Mouse (Mus musculus) c-Kit-negative CD71-positive TER-119-positive erythroid progenitor cells, embryonic 14.5 days (primary cell): Measurements from ENCODE around the gene Ldb3.

Experiments
- DNase-seq: peaks from one replicate; pipeline ENCODE4 v3.0.0-alpha.2; 2013; ENCODE audit warnings: low read depth, low spot score

Gene Ldb3

DNA sequence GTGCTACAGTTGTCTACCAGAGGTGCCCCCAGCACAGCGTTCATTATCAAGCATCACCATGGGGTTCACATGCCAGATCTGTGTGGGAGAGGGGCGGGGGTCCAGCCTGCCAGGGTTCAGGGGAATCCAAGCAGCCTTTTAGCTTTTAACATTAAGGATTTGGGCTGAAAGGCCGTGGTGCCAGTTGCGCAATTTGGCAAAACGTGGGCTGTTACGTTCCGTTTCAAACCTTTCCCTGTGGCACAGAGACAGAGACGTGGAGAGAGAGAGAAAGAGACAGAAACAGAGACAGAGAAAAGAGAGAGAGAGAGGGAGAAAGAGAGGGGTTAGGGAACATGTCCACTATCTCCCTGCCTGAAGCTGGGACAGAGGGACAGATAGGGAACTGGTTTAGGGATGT, 26.8 kb downstream of the Ldb3 start:
- no peak for DNase-seq

DNA sequence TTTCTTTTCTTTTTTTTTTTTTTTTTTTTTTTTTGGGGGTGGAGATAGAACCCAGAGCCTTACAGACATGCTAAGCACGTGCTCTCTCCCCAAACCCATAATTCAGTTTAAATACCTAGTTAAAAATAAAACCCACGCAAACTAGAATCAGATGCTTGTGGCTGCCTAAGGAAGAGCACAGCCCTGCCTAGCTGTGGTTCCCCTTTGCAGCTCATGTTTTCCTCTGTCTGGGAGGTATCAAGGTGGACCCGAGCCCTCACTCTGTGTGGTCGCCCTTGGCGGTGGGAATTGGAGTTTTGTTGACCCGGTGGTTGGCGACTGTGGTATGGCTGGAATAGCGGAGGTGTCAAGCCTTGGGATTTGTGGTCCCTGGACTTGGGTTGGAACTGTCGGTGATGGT, 29.5 kb downstream of the Ldb3 start:
- no peak for DNase-seq

DNA sequence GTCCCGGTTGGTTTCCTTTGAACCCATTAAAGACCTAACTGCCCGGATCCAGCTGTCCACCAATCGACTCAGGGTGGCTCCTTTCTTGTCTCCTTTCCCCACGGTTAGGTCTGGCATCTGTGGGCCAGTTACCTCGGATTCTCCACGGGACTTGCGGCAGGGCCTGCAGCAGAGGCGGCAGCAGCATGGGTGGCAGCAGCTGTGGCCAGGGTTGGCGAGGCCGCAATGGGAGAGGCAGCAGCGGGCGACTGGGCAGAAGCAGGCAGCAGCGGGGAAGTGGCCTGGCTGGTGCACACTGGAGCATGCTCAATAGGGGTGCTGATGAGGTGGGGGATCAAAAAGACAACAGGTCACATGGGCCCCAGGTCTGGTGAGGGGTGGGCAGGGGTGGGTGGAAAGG, 33.3 kb downstream of the Ldb3 start:
- DNase-seq, result no peak

GRCm38 (mm10) chr14:34554047-34554446, 34.4 kb downstream of the Ldb3 start:
- no peak for DNase-seq

DNA sequence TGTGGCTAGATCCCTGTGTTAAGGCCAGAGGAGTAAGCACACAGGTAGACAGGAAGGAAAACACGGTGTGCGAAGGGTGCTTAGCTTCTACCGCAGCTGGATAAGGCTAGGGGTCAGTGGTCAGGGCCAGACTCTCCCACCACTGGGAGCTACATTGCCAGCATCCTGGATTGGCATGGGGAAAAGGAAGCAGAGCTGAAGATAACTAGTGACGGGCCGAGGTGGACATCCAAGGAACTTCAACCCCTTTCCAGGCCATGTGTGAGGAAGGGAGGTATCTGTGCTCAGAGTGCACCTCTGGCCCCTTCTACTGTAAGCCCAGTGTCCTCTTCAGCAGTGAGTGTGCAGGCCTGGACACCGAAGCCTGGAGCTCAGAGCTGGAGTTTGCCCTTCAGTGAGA, 35.0 kb downstream of the Ldb3 start:
- DNase-seq, result no peak

DNA sequence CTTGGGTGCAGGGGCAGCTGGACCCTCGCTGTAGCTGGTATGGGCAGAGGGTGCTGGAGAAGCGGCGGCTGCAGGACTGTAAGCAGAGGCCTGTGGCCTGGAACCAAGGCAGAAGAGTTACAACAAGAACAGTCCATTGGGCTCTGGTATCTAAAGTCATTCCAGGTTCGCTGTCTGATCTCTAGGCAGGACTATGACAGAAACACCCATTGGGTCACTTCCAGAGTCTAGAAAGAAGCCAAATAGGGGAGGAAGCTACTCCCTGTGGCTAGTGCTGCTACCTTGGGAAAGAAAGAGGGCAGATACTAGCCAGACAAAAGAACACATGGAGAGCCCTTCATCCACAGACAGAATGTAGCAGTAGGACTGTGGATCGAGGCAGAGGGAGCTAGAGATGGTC, 36.3 kb downstream of the Ldb3 start:
- no peak for DNase-seq

GRCm38 (mm10) chr14:34549004-34549671, 39.3 kb downstream of the Ldb3 start:
- peak; percentile 6 for DNase-seq

- DNase-seq, result no peak
Observed at GRCm38 (mm10) chr14:34548391-34549001, 40.0 kb downstream of the Ldb3 start.

GRCm38 (mm10) chr14:34544545-34544944, 43.9 kb downstream of the Ldb3 start:
- DNase-seq, result no peak

DNA sequence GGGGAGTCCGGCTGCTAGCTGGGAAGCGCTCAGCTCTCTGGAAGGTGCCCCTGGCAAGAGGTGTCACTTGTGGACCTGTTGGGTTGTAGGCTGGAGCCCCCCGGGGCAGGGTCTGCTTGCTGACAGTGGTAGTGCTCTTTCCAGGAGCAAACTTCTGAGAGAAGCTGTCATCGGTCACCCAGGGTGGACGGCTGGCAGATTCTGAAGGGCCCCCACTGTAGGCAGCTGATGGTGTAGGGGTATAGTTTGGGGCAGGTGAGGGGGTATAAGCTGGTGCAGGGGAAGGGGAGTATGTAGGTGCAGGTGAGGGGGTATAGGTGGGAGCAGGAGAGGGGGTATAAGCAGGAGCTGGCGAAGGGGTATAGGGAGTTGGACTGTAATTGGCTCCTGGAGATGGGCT, 44.5 kb downstream of the Ldb3 start:
- DNase-seq, result no peak

DNA sequence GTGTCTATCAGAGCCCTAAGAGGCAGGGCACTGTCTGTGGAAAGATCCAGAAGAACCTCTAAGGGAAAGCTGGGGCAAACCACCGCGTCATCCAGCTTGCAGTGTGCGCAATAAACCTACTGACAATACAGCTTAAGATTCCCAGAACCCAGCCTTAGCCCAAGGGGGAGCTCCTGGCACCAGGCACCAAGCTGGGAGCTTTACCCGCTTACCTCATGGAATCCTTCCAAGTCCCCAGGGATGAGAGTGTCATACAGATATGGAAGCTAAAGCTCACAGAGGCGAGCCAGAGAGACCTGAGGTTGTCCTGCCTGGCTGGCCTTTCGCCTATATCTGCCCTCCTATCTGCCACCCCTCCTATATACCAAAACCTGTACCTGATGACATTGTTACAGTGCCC, 44.9 kb downstream of the Ldb3 start:
- no peak for DNase-seq

GRCm38 (mm10) chr14:34541896-34542295, 46.6 kb downstream of the Ldb3 start:
- DNase-seq, result no peak

- no peak for DNase-seq
Observed at GRCm38 (mm10) chr14:34540685-34541162, 47.8 kb downstream of the Ldb3 start.

GRCm38 (mm10) chr14:34535883-34536282, 52.6 kb downstream of the Ldb3 start:
- DNase-seq, result no peak

- no peak for DNase-seq
Observed at GRCm38 (mm10) chr14:34533537-34533936, 54.9 kb downstream of the Ldb3 start.

DNA sequence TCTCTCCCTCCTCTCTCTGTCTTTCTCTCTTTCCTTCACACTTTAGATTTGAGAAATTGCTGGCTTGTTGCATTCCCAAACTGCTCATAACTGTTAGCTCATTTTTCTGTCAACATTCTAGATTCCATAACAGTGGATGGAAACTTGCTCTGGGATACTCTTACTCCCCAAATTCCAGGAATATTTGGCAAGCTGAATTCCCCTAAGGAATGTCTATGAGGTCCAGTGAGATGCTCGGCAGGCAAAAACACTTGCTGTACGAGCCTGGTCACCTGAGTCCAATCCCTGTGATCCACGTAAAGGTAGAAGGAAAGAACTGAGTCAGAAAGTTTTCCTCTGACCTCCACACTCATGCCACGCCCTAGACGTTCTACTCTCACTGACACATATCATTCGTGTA, 55.9 kb downstream of the Ldb3 start:
- no peak for DNase-seq

DNA sequence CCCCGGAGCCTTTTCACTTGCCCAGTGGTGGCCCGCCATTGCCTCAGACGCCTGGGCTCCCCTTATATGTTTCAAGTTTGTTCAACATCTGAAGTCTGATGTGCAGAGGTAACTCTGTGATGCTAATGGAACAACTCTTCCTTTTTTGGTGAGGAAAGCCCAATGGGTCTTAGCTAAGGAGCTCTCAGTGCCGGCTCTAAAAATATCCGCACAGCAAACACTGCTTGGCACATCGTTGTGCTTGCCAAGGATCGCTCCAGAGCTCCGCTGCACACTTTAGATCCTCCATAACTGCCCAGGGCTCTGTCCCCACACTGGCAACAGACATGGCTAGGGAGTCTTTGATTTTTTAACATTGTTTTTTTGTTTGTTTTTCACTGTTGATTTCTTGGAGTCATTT, 59.7 kb downstream of the Ldb3 start:
- no peak for DNase-seq

GRCm38 (mm10) chr14:34522701-34523100, 65.8 kb downstream of the Ldb3 start, which contains the start of gene 9230112D13Rik:
Gene 9230112D13Rik, minus strand, starts transcription at chr14:34522801.
- no peak for DNase-seq

DNA sequence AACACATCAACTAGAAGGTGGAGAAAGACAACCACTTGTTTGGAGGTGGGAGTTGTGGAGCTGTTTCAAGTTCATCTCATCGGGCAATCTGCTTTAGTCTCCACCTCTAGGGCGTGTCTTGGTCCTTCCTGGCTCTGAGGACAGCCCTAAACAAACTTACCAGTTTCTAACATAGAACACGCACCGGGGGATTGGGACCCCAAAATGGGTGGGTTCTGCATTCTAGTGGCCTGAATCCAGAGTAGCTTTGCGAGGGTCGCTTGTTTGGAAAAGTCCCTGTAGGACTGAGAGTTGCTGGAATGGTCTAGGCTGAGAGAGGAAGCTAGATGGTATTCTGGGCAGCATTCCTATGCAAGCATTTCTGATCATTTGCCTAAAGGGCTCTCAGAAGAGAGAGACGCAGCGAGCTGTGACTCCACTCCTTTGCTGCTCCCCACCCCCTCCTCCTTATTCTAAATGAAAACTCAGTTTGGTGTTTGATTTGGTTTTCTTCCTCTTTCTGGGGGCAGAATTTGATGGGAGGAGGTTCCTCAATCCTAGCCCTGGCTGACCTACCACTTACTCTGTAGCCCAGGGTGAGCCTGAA, 70.4 kb downstream of the Ldb3 start:
- DNase-seq, result no peak

DNA sequence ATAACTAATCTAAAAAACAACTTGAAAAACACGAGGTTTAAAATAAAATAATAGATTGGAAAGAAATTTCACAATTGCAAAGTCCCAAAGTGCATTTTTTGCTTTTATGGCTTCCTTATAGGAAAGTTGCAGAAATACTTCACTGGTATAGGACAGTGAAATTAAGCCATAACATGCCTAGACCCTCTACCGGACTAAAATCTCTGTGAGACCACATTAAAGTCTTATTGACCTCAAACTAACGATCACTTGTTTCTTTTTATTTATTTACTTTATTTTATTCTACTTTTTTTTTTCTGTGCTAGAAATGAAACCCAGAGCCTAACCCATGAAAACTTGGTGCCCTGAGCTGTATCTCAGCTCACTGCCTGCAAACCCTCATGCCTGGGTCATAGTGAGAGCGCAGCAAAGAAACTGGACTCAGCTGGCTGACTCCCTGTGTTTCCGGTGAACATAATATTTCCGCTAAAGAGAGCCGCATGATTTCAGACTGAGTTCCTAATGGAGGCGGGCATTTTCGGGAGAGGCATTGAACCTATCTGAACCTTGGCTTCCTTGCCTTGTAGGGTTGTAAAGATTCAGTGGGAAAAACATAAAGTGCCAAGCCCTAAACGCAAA, 71.4 kb downstream of the Ldb3 start:
- no peak for DNase-seq

DNA sequence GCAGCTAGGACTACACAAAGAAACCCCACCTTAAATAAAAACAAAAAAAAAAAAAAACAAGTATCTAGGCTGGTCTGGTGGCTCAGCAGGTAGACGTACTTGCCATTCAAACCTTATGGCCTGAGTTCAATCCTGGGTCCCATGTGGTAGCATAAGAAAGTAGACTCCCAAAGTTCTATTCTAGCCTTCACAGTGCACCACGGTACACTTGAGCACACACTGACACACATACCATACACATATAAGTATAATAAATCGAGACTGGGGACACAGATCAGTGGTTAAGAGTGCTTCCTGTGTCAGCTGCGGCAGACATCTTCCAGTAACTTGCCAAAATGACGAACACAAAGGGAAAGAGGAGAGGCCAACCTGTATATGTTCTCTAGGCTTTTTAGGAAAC, 72.6 kb downstream of the Ldb3 start:
- DNase-seq, result no peak

GRCm38 (mm10) chr14:34514120-34514519, 74.4 kb downstream of the Ldb3 start:
- DNase-seq, result no peak

DNA sequence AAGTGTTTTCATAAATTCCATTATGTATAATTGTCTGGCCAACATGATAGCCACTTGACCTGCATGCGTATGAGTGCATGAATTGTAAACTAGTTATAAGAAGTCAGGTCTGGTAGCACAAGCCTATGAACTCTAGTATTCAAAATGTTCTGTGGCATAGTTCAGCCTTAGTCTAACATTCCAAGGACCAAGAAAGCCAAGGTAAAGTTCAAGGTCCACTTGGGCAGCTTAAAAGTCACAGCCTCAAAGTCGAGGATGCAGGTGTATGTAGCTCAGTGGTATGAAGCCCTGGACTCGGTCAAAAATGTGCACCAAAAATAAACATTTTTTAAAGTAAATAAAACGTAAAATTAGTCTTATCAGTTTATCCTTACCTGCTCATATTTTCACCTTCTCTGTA, 75.9 kb downstream of the Ldb3 start:
- DNase-seq, result no peak
